Mouse (Mus musculus) erythroblast, embryonic 14.5 days (primary cell): ENCODE data around the gene Kiss1.

Experiments used
- GATA1 ChIP-seq: IDR thresholded peaks from 2 replicates; pipeline ENCODE4 v1.6.1; 2012; ENCODE audit warnings: low read length, inconsistent platforms, mixed read lengths
- TAL1 ChIP-seq: IDR thresholded peaks from 3 replicates; pipeline ENCODE4 v1.6.1; 2012; ENCODE audit warnings: low read length, inconsistent platforms, mixed read lengths

- no peak for TF ChIP-seq GATA1
- no peak for TF ChIP-seq TAL1
Measured at GRCm38 (mm10) chr1:133344357-133344756, 22.7 kb downstream of the Kiss1 start.
